Mouse (Mus musculus): ENCODE results near the gene Iqschfp.
"Not testable (repeated sequence)": the region's sequence is repeated elsewhere in the genome, so short reads cannot be mapped to it uniquely, and the experiment has no call there.

The Iqschfp gene

DNA sequence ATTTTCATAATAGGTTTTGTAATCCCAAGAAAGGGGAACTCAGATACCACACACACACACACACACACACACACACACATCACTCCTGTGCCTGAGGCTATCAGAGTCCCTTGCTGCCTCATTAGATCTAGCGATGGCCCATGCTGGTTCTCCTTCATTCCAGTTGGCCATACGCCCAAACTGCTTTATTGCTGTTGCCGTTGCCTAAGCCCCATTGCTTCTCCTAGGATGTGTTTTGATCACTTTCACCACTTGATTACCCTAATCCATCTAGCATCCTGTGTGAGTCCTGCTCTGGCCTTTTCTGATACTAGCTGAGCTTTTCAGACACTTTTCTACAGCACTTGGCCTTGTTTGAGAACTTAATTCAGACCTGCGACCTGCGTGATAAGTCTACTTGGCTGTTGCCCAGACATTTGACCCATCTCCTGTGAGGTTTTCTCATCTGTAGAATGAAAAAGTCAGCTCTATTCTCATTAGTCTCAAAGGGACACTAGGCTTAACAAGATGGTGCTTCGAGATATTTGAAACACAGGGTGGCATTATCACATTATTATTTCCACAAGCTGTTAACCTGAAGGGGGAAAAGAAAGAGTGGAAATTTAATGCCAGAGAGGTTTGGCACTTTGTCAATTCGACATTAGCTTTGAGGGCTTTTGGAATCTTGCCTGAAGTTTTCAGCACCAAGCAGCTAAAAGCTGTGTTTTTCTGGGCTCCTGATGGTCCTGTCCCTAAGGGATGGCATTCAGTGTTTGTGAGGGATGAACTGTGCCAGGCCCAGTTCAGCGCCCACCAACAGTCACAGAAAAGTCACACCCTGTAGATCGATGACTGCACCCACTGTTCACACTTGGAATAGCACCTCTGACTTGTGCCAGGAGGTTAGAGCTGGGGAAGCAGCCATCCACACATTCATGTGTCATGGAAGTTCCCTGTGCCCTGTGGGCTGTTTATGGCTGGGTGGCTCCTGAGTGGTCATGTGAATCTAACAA is 179.7 kb downstream of the Iqschfp start:
- no peak for DNase-seq (ENCODE audit: low read depth)

DNA sequence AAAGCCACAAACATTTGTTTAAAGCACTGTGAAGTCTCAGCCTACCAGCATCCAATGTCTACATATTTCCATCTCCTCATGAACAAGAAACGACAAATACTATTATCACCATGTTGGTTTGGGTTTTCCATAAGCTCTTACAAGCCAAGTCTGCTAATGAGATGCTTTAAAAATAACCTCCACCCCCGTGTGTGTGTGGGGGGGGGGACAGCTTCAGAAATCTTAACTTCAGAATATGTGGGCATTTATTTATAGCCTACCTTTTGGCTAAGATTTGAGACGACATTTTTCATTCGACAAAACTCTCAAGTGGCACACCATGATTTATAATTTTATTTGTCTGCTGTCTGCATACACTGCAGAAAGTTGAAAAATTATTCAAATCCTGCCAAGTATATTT is 185.4 kb downstream of the Iqschfp start:
- no peak for DNase-seq (ENCODE audit: low read depth)

DNA sequence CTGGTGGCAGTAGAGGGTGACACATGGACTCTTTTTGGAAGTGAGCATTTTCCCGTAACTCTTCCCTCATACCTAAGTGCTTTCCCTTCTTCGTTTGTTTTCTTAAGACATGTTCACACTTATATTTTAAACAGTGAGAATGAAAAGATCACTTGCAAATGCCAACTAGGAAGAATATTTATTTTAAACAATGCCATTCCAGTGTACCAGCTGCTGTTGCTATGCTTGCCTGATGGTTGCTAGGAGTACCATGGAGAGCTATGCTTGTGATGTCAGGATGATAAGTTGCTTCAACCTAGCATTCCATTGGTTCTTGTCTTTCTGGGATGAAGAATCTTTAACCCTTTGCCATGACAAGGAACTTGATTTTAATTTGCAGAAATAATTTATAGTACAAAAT is 193.0 kb downstream of the Iqschfp start:
- DNase-seq (ENCODE audit: low read depth), result no peak

DNA sequence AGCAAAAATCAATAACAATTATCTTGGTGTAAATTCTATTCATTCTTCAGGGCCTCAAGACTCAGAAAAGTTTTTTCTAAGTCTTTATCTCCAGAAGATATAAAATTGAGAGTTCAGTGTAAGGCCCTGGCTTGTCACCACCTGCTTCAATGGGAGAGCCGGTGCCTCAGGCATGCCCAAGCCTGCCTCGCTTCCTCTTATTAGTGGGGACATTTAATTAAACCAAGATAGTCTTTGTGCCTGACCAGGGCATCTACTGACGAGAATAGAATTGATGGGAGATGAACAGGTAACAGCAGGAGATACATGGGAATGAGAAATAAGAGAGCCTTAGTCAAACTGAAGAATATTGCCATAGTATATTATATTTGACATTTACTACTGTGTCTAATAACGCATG is 200.1 kb downstream of the Iqschfp start:
- no peak for DNase-seq (ENCODE audit: low read depth)

DNA sequence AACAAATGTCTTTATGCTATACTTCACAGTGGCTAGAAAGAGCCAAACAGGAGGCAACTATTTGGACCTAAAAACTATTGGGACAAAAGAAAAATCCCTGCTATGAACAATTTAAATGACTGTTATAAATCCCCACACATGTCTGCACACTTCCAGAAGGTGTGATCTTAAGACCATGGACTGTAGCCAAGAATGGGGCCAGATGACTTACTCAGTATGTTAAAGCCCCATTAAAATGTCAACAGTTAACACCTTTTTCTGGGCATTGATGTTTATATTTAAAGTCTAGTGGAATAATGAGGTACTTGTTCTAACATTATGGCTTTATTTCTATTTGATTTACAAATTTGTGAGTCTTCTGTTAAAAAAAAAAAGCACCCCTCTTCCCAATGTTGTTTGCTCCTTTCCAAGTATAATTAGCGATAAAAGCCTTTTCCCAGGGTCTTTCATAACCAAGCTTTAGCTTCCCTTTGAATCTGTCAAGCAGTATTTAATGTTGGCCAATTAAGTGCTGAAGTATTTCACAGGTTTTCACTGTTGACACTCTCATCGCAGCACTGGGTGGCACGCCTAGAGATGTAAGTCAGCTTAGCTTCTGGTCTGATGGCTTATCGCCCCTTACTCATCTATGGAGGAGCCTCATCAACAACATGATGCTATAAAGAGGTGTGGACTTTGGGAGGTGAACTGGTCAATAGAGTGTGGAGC is 204.8 kb downstream of the Iqschfp start:
- no peak for DNase-seq (ENCODE audit: low read depth)

DNA sequence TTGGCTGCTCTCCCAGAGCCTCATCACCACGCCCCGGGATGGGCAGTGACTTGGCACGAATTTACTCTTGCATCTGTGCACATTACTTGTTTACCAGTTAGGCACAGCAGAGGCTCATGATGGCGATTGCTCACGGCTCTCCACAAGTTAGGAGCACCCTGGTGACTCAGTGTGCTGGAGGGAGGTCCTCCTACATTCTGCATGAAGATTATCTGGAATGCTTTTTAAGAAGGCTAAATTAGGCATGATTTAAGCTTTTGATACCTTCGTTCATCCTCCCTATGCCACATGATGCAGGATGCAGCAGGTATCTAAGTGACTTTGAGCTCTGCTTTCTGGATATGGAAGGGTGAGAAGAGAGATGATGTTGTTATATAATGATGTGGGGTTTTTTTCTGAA is 207.5 kb downstream of the Iqschfp start:
- not testable (repeated sequence) for DNase-seq (ENCODE audit: low read depth)

DNA sequence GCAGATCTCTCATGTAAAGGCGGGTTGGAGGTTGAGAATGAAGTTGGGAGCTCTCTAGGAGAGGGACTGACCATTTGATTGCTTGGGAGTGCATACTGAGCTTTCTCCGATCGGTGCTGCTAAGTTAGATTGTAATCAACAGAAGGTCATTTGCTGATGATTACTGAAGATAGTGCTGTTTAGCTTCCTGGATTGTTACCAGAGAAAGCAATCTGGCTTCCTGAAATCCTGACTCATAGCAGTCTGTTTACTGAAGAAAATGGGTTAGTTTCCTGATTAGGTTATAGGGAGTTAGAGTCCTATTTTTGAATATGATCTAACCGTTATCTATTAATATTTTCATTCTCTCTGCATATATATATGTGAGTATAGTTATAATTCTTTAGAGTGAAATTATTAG is 209.3 kb downstream of the Iqschfp start:
- no peak for DNase-seq (ENCODE audit: low read depth)

DNA sequence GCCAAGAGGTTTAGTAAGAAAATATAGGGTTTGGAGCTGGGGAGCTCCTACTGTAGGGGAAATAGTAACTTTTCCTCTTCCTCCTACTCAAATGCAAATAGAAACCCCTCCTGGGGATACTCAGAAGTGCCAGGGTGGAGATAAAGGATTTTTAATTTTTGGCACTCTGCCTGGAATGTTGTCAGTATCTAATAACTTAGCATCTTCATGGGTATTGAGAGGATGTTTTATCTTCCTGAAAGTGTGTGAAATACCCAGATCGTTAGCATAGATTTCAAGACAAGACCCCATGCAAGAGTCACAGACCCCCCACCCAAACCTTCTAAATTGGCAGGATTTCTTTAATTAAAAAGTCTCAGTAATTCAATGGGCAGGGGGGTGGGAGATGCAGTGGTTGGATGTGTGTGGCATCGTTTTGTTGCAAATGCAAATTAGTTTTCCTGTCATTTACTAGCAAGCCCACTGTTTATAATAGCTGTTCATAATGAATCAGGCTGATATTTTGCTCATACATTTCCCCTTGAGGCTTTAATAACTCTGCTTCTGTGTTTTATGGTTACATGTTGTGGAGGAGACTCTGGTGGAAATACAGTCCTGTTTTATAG is 213.2 kb downstream of the Iqschfp start:
- no peak for DNase-seq (ENCODE audit: low read depth)

DNA sequence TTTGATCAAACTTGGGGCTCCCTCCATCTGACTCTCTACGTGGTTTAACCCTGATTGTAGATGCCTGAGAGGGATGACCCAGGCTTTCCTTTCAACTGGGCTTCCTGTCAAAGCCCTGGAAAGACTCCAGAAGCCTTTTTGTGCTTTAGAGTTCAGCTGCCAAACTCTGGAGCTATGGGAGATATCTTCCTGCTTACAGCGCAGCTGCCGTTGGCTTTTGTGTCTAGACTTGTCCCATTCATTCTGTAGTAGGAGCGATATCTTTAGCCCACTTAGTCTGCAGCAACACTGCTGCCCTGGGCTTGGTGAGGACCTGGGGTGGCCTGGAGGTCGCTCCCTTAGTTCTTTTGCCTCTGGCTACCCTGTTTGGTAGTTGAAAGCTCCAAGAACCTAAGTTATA is 229.3 kb downstream of the Iqschfp start:
- DNase-seq (ENCODE audit: low read depth), result no peak

DNA sequence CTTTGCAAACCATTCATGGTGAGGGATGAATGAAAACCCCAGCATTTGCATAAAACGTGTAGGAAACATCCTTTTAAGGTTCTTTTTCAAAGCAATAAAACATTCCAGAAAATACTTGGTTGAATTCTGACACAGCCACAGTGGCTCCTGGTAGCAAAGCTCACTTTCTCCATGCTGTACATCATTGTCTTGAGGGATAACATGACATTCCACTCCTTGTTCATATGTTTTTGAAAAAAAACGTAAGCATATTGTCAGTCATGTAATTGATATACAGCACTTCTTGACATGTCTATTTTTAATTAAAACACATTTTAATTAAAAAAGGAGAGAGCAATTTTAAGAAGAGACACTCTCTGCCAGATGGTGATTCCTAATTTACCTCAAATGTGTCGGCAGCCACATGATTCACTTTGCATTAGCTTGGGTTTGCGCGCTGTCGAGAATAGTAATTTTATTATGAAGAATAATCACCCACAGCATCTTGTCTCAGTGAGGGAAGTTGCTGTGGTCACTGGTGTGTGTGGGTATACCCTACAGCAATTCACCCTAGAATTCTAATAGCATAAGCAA is 234.3 kb downstream of the Iqschfp start:
- no peak for DNase-seq (ENCODE audit: low read depth)

DNA sequence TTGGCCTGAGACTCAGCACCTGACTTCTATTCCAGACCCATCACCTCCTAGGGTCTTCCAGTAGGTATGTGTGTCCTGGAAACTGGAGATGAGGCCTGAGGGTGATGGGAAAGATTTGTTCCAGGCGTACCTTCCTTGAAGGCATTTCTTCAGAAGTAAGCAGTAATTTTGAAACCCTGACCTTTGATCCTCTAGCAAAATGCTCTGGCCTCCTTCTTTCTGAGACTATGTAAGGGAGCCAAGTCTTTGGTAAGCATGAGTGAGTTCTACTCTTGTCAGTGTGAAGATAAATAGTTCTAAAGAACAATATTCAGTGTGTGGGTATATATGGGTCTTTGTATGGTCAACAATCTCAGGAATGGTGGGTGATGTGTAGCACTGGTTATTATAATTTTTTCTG is 238.4 kb downstream of the Iqschfp start:
- no peak for DNase-seq (ENCODE audit: low read depth)

DNA sequence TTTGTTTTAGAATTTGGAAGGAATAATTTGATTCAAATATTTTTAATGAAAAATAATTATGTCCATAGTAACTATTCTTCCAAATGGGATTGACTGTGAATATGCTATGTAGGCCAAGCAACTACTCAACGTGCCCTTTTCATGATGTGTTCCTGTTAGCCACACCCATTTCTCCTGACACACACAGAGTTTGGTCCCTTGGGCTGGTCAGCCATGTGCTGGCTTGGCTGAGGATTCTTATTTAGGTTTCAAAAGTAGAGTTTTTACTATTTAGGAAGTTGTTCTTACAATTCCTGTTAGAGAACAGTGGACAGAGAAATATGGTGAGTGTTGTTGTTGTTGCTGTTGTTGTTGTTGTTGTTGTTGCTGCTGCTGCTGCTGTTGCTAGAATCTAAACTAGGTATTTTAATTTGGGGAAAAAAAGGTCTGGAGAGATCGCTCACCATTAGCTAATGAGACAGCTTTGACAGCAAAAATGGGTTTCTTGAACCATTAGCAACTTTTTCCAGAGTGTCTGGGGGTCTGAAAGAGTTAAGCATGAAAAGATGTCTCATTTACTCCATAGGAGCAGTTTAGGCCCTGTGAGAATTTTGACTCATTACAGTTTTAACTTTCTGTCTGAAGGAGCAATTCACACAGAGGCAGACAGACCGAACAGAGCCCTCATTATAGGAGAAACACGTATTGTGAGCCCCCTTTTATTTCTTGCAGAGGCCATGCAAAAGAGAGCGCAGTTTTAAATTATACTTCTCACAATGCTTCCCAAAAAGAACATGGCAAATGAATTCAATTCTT is 247.0 kb downstream of the Iqschfp start:
- no peak for DNase-seq (ENCODE audit: low read depth)

DNA sequence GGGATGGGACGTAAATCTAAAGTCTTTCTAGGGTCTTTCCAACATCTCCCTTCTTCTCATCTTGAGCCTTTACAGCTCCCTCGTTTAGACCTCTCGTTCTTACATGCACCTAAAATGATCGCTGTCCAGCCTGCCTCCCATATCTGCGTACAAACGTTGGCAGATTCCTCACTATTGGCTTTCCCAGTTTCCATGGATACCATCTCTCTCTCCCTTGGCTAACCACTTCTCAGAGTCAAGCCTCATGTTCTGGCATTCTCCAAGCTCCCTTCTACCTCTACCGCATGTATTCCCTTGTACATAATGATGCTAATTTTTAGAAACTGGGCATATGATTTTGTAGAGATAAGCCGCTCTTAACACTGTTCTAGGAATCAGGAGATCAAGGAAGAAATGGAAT is 258.7 kb downstream of the Iqschfp start:
- DNase-seq (ENCODE audit: low read depth), result no peak

DNA sequence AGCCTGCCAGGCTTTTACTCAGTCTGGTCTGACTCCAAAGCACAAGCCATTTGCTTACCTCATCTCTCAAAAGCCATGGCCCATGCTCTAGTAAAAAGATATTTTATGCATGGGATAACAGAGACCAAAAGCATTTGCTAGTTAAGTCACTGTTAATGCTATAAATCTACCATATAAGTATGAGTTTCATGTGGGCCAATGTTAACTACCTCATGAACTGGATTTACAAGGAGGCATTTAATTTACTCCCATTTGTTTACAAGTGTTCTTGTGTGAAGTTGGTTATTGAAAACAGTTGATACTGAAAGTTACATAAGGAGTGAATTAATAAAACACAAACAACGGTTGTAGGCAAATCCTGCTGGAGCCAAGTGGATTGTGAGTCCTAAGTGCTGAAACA is 268.1 kb downstream of the Iqschfp start:
- DNase-seq (ENCODE audit: low read depth), result no peak

DNA sequence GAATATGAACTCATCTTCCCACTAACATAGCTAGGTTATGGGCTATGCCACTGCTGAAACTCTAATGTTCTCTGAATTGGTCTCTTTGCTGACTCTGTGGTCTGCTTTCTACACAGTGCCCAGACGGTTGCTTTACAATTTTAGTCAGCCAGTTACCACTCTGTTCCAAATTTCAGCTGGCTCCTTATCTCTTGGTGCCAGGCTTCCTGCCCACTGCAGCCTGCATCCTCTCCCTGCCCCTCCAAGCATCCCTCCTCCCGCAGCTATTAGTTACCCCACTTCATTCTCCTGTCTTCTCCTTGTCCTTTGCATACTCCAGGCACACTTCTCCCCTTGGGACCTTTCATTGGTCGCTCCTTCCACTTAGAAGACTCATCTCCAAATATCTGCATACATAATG is 268.7 kb downstream of the Iqschfp start:
- no peak for DNase-seq (ENCODE audit: low read depth)

DNA sequence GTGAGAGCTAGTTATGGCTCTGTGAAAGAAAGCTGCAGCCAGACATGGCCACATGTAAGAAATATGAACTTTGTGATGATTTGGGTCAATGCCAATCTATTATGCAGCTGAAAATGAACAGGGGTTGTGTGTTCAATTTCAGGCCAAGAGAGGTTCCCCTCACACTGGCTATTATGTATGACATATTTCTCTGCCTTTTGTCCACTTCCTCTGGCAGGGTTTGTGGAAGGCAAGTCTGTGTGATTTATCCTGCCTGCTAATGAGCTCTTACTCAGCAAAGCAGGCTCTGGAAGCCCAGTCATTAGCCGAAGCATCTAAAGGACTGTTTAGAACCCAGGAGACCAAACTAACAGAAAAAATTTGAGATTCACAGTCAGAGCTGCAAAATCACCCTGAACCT is 286.2 kb downstream of the Iqschfp start:
- DNase-seq (ENCODE audit: low read depth), result no peak

DNA sequence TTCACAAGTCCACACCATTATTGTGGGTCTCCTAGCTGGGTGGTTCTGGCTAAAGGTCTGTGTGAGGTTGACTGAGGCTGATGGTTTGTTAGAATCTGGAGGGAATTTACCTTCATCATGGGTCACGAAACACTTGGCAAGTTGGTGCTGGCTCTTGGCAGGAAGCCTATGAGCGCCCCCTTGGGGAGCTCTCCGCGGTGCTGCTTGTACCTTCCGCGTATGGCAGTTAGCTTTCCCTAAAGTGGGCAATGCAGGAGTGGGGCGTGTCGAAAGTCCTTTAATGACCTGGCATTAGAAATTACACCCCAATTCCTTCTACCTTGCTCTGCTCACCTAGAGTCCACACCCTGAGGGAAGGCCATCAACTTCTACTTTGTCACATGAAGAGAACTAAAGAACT is 295.4 kb downstream of the Iqschfp start:
- DNase-seq (ENCODE audit: low read depth), result no peak

DNA sequence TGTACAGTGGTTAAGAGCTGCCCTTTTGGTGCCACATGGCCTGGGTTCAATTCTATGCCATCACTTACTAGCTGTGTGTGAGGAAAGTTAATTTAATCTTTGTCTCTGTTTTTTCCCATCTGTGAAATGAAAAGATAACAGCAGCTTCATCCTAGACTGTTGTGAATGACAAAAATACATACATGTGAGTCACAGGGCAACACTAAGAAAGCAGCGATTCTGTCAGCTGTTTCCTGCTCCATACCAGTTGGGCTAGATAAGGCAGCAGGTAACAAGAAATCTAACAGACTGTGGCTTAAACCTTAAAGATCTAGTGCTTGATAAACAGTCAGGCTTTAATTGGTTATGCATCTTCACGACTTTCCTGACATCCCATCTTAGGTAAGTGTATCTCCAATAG is 297.1 kb downstream of the Iqschfp start:
- no peak for DNase-seq (ENCODE audit: low read depth)

DNA sequence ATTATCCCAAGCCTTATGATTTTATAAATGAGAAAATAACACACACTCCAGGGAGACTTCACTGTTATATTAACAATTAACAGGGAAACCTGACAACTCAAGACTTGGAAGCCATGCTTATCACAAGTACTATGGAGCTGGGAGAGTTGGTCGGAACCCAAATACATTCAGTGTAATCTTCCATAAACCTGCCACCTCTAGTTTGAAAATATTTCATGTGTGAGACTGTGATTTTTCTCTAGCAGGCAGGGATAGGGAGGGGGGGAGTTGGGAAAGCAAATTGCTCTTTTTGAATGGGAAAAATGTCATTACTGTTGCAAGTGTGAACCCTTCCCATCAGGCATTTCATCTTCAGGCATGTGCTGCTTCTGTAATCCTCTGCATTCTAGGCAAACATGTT is 304.9 kb downstream of the Iqschfp start:
- no peak for DNase-seq (ENCODE audit: low read depth)

DNA sequence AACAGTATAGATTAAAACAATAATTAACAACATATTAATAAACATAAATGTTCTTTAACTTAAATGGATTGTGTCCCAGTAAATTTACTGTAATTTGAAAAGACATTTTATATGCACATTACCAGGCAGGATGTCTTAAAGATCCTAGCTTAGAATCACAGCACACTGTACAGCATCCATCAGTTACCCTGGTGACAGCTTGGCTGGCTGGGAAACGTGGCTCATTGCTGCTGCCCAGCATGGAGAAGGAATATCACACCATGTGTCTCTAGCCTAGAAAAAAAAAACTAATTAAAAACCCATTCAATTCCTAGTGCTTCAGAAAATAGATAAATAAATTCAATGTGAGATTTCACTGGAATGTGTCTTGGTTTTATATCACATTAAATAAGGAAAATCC is 309.2 kb downstream of the Iqschfp start:
- no peak for DNase-seq (ENCODE audit: low read depth)

DNA sequence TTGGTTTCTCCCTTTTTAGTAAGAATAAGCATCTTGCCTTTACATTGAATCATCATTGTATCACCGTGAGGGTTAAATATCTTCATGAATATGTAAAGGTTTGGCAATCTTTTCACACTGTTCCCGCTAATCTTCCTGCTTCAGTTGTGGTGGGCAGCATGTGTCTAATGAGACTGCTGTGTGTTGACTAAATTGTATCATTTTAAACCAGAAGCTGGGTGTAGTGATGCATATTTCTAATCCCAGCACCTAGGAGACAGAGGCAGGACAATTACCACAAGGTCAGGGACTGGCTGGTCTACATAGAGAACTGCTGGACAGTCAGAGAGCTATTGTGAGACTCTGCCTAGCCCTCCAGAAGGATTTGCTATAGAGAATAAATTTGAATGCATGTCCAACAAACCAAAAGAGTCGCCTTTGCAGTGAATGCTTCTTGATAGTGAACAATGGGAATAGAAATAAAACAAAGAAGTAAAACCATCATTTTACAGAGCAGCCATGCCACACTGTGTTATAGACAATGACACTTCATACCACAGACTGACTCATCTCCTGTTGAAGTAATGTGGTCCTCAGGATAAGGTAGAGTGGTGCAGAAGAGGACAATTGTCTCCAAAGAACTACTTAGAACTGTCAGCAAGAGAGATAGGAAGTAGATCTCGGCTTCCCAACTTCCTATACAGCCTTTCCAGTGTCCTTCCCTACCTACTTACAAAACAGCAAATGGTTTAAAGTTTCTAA is 310.3 kb downstream of the Iqschfp start:
- no peak for DNase-seq (ENCODE audit: low read depth)

Data from induced T-regulatory cell, adult 2 months (primary cell).